Mouse (Mus musculus) forebrain, embryonic 11.5 days (tissue): Measurements from ENCODE around the gene Gm4450. TPM values are rescaled to one million over a fixed set of nuclear protein-coding genes. Genes with fewer than 3 reads are reported as not detected.
A peak's percentile ranks its signal among the peaks of the same experiment; 100 is the strongest.
"Not testable (repeated sequence)": the region's sequence is repeated elsewhere in the genome, so short reads cannot be mapped to it uniquely, and the experiment has no call there.

ENCODE experiments used
- ATAC-seq: fragments of 200-750 bp; cut with Nextera tagmentation; replicated peaks from 2 replicates; pipeline ENCODE4 v1.8.0; 2017; ENCODE audit warnings: moderate TSS enrichment; ENCODE audit not compliant: low FRiP score
- DNase-seq: peaks from one replicate; pipeline ENCODE4 v3.0.0-alpha.2; 2017; ENCODE audit warnings: low spot score
- H3K27ac ChIP-seq: fragments of 300-500 bp; sonication (generic); 2 replicates; pipeline ENCODE4 v1.5.1; 2014; ENCODE audit warnings: low read depth, low read length
- H3K27me3 ChIP-seq: fragments of 300-500 bp; sonication (generic); 2 replicates; pipeline ENCODE4 v1.6.1; 2014; ENCODE audit warnings: mild to moderate bottlenecking, low read length, mixed read lengths; ENCODE audit not compliant: control insufficient read depth, insufficient read depth
- H3K36me3 ChIP-seq: fragments of 300-500 bp; sonication (generic); 2 replicates; pipeline ENCODE4 v1.6.1; 2014; ENCODE audit warnings: mild to moderate bottlenecking, low read length, moderate library complexity, mixed read lengths; ENCODE audit not compliant: control insufficient read depth, insufficient read depth
- H3K4me1 ChIP-seq: fragments of 300-500 bp; sonication (generic); replicated peaks from 2 replicates; pipeline ENCODE4 v1.6.1; 2014; ENCODE audit warnings: low read length, mixed read lengths; ENCODE audit not compliant: control insufficient read depth, insufficient read depth
- H3K4me2 ChIP-seq: fragments of 300-500 bp; sonication (generic); 2 replicates; pipeline ENCODE4 v1.6.1; 2014; ENCODE audit warnings: low read depth, mild to moderate bottlenecking, low read length, moderate library complexity, mixed read lengths; ENCODE audit not compliant: severe bottlenecking
- H3K4me3 ChIP-seq: fragments of 300-500 bp; sonication (generic); 2 replicates; pipeline ENCODE4 v1.5.1; 2014; ENCODE audit warnings: low read depth, low read length
- H3K9ac ChIP-seq: fragments of 300-500 bp; sonication (generic); 2 replicates; pipeline ENCODE4 v1.6.1; 2014; ENCODE audit warnings: low read length
- H3K9me3 ChIP-seq: fragments of 300-500 bp; sonication (generic); 2 replicates; pipeline ENCODE4 v1.6.1; 2016; ENCODE audit warnings: low read length, mixed read lengths; ENCODE audit not compliant: control insufficient read depth
- WGBS: fragments of 180-500 bp; shearing (Covaris S2); extraction: QIAGEN DNeasy Blood & Tissue Kit; methylation state at CpG from one replicate; pipeline ENCODE4 v1.1.7; 2014; 5-methylcytosine and 5-hydroxymethylcytosine counted together
- polyA plus RNA-seq: library from polyadenylated mRNA; unstranded; fragments of >200 nt; fragmentation: Nextera tagmentation; extraction: Ambion mirVana; gene quantifications from 2 replicates; pipeline ENCODE4 v1.2.1, GENCODE M21; 2014

Gm4450 gene
- not detected in 2 replicates for polyA plus RNA-seq

DNA sequence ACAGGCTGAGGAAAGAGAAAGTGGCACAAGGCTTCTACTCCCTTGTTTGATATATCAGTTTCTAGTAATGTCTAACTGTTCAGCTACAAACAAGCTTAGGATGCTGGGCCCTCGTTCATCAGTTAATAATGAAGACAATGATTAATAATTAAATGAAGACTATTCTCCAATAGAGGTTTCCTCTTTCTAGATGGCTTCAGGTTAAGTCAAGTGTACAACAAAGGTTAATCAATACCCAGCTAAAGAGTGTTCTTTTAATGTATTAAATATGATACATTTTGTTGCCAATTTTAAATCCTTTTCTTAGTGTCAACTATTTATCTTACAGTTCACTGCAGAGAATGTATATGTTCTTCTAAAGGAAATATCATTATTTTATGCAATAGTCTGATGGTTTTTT, at the start of gene Gm4450:
Gene Gm4450 (minus strand): TSS at position 101 of the 400 bp plus-strand sequence.
- not testable (repeated sequence) for H3K9me3 ChIP-seq, H3K4me3 ChIP-seq, H3K27me3 ChIP-seq, DNase-seq, H3K9ac ChIP-seq, H3K4me2 ChIP-seq, H3K27ac ChIP-seq, ATAC-seq, H3K4me1 ChIP-seq, H3K36me3 ChIP-seq
- WGBS: no CpG with 5 or more reads among the region's 1 CpGs

DNA sequence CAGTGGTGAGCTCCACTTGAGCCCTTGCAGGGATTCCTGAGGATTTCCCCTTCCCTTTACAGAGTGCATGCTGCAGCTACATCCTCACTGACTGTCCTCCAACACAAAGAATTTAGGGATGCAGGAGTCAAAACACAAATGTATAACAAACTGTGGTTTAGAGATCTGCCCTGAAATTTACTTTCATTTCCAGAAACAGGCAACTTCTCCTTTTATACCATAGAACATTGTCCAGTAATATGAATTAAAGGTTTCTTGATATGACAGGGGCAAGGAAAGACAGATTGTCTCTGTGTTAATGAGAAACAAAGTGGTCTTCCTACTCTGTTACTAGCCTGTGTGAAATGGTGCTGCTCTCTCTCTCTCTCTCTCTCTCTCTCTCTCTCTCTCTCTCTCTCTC, 40.5 kb upstream of the Gm4450 start:
- not testable (repeated sequence) for ATAC-seq, H3K9me3 ChIP-seq, DNase-seq, H3K4me1 ChIP-seq, H3K27ac ChIP-seq, H3K27me3 ChIP-seq, H3K4me2 ChIP-seq, H3K9ac ChIP-seq, H3K36me3 ChIP-seq, H3K4me3 ChIP-seq

DNA sequence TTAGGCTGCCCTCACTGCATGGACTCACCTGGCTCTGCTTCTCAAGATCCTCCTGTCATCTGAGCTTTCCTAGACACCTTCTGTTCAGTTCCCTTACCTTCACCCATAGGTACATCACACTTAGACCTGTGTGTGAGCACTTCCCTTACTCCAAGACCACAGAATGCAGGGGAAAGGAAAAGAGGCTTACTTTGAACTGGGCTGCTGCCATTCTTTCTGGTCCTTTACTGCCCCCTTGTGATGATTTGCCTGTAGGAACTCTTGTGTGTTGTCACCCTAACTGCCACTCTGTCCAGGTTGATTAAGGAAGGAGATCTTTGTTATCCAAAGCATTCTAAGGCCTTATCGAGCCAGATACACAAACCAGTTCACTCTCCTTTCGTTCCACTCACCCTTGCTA, 39.8 kb upstream of the Gm4450 start:
- not testable (repeated sequence) for H3K36me3 ChIP-seq, H3K27ac ChIP-seq, H3K4me3 ChIP-seq, H3K27me3 ChIP-seq, DNase-seq, H3K9me3 ChIP-seq, H3K4me2 ChIP-seq, H3K9ac ChIP-seq, H3K4me1 ChIP-seq
- ATAC-seq: 0 out of 2 replicates have a peak, but pooled peaks have one; percentile 30
- no CpG with 5 or more reads among the region's 2 CpGs for WGBS

DNA sequence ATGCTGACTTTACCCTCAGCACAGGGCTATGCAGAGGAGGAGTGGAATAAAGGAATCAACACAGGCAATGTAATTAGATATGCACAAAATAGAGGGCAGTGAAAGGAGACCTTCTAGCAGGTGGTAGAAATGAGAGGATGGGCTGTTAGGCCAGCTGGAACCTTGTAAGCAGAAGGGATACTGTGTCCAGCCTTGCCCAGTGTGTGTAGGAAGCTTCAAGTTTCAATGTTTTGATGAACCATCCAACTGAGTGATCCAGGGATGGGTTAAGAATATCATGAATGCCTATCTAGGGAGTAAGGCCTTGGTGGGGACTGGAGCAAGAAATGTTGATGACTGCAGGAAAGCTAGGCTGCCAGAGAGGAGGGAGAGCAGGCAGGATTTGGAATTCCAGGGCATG, 38.1 kb upstream of the Gm4450 start:
- not testable (repeated sequence) for H3K27ac ChIP-seq, H3K4me2 ChIP-seq, H3K9ac ChIP-seq, H3K36me3 ChIP-seq, H3K4me3 ChIP-seq, DNase-seq, ATAC-seq, H3K27me3 ChIP-seq, H3K4me1 ChIP-seq, H3K9me3 ChIP-seq

DNA sequence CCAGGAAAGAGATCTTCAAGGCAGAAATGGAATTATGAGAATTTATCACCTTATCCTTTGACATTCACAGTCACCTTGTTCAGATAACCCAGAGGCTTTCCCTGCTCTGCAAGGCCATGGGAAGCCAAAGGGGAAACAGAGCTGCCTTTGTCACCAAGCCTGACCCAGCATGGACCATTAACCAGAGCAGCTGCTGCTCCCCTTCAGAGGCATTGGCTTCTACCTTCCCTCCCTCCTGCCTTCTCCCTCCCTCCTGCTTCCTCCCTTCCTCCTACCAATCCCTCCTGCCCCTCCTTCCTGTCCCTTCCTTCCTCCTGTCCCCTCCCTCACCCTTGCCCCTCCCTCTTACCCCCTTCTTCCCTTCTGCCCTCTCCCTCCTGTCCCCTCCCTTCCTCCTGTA, 37.3 kb upstream of the Gm4450 start:
- not testable (repeated sequence) for H3K36me3 ChIP-seq, ATAC-seq, H3K4me1 ChIP-seq, H3K9ac ChIP-seq, DNase-seq, H3K27ac ChIP-seq, H3K27me3 ChIP-seq, H3K9me3 ChIP-seq, H3K4me3 ChIP-seq, H3K4me2 ChIP-seq

DNA sequence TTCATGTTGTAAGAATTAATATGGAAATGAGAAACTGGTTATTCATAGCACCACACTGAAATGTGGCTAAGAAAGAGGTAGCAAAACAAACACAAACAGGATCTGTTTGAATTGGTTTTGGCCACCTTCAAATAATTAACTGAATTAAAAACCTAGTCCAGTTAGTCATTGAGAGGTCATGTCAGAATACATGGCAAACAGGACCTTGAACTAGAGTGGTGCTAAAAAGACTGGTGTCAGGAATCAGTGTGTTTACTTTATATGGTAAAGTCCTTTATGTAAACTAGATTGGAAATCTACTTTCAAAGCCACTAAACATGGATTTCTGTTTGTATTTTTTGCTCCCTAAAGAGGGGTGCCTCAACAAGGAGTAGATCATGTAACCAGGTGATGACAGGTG, 14.6 kb upstream of the Gm4450 start:
- H3K27ac ChIP-seq, H3K36me3 ChIP-seq, H3K9ac ChIP-seq, H3K4me2 ChIP-seq, H3K9me3 ChIP-seq, H3K27me3 ChIP-seq, DNase-seq, H3K4me1 ChIP-seq, H3K4me3 ChIP-seq, ATAC-seq: not testable (repeated sequence)

DNA sequence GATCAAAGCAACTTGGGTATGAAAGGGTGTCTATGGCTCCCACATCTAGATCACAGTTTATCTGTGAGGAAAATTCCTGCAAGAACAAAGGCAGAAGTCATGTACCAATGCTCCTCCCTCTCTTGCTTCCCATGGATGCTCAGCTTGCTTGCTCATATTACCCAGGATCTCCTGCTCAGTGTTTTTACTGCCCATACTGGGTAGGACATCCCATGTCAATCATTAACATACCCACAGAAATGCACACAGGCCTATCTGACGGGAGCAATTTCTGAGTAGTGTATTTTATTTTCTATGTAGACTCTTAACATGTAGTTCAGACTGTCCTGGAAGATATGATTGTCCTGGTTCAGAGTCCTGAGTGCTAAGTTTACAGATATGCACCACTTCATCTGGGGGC, 14.1 kb upstream of the Gm4450 start:
- H3K27me3 ChIP-seq, H3K9ac ChIP-seq, H3K36me3 ChIP-seq, H3K4me3 ChIP-seq, H3K4me2 ChIP-seq, H3K4me1 ChIP-seq, H3K27ac ChIP-seq, H3K9me3 ChIP-seq, DNase-seq, ATAC-seq: not testable (repeated sequence)
- WGBS: no CpG with 5 or more reads among the region's 1 CpGs

DNA sequence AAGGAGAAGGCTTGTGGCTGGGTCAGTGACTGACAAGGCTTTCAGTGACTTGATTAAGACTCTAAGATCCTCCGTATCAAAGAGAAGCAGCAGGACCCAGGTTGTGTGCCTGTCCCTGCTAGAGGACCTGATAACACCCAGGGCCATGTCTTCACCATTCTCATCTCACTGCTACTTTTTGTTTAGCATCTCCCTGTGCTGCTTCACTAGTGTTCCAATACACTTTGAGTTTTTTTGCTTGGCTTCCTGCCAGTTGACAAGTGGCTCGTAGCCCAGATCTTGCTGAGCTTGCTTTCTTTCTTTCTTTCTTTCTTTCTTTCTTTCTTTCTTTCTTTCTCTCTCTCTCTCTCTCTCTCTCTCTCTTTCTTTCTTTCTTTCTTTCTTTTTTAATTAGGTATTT, 12.4 kb upstream of the Gm4450 start:
- not testable (repeated sequence) for H3K27me3 ChIP-seq, H3K27ac ChIP-seq, H3K36me3 ChIP-seq, H3K4me2 ChIP-seq, DNase-seq, H3K4me3 ChIP-seq, ATAC-seq, H3K4me1 ChIP-seq, H3K9me3 ChIP-seq, H3K9ac ChIP-seq
- WGBS: no CpG with 5 or more reads among the region's 2 CpGs

DNA sequence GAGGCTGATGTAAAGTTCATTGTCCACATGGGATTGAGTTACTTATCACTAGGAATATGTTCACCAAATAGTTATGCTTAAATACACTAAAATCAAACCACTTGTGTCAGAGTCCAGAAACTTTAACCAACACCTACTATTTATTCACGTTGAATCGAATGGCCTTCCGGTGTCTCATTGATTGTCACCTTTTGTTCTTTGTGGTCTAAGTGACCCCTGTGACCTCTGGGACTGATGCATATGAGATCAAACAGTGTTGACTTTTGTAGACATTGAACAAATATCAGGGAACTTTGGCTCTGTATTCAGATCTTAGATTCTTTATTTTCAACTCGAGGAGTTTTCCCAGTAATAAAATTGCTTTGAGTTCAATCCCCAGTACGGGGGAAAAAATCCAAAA, 3.1 kb downstream of the Gm4450 start:
- not testable (repeated sequence) for H3K27me3 ChIP-seq, H3K9me3 ChIP-seq, DNase-seq, ATAC-seq, H3K4me3 ChIP-seq, H3K36me3 ChIP-seq, H3K9ac ChIP-seq, H3K27ac ChIP-seq, H3K4me1 ChIP-seq, H3K4me2 ChIP-seq
- 84% methylated on average over 5 of the region's 5 CpGs for WGBS
